Mouse (Mus musculus) kidney, adult 11 months (tissue): Measurements from ENCODE around the gene Ripor3.

Source experiments
- DNase-seq: peaks from one replicate; pipeline ENCODE4 v3.0.0; 2022

Ripor3 gene

DNA sequence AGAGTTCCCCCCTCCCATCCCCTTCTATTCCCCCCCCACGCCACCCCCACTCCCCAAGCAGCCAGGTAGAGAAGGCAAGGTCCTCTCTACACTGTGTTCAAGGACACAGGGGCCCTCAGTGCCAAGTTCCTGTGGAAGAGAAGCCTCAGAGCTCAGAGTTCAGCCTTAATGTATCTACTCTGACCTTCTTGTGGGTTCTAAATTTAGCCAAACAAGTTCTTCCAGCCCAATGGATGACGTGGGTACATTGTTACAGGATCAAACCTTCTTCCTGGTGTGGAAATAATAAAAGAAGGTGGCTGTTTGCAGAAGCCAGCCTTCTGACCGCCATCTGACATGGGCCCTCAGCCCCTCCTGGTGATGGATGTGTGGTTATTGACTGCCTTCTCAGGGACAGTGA is 16.0 kb upstream of the Ripor3 start:
- DNase-seq: no peak

DNA sequence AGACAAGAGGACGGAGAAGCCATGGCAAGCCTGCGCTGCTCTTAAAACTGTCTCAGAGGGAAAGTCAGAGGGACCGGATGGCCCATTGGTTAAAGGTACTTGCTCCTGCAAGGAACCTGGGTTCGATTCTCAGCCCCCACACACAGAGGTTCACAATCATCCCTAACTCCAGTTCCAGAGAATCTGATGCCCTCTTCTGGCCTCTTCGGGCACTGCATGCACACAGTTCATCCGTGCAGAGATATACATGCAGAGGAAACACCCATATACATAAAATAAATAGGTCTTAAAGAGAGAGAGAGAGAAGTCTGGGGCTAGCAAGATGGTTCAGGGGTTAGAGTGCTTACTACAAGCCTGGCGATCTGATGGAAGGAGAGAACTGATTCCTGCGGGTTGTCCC is 15.5 kb upstream of the Ripor3 start:
- no peak for DNase-seq

DNA sequence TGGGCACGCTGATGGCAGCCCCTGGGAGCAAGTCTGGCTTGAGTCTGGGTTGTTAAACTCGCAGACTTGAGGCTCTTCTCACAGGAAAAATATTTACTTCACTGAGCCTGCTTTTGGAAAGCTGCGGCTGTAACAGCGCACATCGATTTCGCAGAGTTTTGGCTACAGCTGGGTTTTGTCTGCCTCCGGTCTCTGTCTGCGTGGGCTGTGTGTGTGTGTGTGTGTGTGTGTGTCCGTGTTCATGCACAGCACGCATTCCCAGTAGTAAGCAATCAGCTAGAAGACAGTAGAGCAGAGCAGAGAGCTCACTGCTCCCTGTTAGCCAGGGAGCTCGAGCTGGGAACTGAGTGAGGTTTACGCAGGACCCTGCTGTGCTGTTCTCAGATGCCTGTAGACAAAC is 14.8 kb upstream of the Ripor3 start:
- DNase-seq: no peak

DNA sequence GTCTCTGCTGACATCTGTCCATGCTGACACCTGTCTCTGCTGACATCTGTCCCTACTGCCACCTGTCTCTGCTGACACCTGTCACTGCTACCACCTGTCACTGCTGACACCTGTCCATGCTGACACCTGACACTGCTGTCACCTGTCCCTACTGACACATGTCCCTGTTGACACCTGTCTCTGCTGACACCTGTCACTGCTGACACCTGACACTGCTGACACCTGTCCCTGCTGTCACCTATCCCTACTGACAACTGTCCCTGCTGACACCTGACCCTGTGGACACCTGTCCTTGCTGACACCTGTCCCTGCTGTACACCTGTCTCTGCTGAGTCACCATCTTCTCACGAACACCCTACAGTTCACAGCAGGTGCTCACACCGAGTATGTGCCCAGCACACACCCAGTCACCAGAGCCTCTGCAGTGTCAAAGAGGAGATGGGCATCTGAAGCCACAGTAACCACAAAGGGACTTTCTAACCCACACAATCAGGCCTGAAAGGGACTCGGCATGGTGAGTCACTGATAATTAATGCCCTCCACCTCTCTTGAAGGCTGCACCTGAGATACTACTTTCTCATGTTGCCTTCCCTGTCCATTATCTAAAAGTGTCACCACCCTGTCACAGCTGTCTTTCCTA is 13.5 kb upstream of the Ripor3 start:
- no peak for DNase-seq

DNA sequence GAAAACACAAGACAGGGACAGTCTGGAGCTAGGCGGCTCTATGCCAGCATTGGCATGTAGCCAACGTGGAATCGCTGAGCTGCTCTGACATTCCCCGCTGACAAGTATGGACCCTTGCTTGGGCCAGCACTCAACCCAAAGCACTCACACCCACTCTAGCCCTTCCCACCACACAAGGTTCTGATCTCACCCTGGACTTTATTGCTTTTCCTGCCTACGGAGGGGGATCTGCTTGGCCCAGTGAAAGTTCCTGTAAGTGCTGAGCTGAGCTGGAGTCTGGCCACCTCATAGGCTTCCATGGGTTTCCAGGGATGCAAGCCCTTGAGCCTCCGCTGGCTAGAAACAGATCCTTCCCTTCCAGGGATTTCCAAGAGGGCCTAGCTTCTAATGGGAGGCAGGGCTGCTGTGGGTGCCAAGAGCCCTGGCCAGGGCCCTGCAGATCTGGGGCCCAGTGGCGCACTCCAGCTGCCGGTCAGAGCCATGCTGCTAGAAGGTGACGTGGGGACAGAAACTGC is 8.8 kb upstream of the Ripor3 start:
- no peak for DNase-seq

DNA sequence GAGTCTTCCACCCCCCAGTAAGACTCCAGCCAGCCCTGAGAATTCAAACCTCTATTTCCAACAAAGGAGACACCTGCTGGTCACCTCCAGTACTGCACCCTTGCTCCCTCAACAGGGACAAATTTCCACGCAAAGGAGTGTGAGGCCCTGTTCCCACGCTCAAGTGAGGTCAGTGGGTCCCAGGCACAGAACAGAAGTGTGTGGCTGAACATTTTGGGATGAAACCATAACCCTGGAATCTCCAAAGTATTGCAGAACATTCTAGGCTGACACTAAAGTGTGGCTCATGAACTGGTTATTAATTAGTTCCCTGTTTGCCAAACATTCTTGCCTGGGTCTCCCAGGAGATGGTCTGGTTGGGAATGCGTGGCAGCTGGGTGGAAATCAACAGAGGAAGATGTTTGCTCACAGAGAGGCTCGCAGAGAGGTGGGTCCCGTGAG is 6.6 kb upstream of the Ripor3 start:
- peak; percentile 69 for DNase-seq

DNA sequence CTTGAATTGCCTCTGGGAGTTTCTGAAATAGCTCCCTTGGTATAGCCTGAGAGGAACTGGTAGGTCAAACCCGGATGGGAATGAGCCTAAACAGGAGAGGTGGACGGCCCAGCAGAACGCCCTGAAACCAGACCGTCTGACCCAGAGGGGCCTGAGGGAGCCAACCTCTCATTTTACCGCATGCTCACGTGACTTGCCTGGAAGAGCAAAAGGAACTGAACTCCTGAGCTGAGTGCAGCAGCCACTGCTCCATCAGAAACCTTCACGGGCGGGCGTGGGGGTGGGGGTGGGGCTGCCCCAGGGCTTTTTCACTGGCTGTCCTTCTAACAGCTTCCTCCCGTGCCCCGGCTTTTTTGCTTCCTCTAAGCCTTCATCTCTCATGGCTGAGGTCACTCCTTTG is 475 bp upstream of the Ripor3 start:
- DNase-seq: no peak

DNA sequence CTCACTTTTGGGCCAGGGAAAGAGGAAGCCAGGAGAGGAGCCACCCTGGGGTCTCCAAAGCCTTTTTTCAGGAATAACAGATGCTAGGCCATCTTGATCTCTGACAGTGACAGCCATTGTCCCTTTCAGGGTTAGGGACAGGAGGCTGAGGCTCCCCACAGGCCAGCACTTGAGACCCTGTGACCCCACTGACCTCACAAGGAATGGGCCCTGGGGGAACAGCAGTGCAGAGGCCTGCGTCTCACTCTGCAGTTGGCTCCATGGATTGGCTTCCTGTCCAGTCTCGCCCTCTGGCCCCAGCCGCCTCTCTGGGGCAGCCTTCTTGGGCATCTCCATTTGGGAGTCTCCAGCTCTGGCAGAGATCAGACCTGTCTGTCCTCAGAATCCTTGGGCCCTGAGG is 2.3 kb downstream of the Ripor3 start:
- DNase-seq: no peak

DNA sequence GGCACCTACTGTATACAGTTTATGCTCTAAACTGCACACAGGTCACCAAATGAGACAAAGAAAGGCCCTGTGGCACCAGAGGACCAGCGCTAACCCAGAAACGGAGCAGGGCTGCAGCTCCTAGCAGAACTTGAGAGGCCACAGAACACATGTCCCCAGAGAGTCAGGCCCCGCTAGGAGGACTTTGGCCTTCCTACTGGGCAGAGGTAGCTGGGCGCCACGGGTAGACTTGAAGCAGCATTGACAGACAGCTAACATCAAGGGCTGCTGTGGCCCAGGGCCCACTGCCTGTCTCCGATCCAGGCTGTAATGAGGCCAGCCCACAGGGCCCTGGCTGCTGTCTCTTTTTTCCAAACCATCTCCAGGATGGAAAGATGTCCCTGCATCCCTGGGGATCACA is 3.9 kb downstream of the Ripor3 start:
- peak; percentile 58 for DNase-seq

DNA sequence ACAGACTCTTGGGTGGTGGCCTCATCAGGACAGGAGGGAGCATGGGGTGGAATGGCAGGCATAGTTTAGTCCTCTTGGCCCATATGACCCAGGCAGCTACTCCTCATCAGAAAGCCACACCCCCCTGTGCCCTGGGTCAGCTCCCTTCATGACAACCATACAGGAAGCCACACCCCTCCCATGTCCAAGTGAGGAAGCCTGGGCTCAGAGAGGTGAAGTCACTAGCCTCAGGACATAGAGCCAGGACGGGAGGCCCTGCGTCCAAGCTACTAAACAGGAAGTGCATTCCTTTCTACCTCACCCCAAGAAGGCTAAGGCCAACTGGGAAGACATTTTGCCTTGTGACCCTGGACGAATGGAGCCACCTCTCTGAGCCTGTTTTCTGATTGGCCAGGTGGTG is 4.8 kb downstream of the Ripor3 start:
- DNase-seq: peak; percentile 61

DNA sequence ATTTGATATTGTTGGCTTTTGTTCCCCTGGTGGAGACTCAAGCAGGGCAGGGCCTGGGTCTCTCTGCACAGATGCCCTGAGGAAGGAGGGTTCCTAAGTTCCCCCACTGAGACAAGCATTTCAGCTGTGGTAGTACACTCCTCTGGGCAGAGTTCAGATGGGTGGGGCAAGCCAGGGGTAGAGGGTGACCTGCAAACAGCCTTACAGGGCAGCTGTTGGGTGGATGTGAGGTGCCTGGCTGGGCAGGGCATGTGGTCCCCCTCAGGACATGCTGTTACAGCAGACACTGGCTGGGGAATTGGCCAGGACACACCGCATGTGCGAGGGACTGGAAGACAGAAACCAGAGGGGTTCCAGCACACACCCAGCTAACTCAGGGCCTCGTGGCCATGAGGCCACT is 5.4 kb downstream of the Ripor3 start:
- peak; percentile 62 for DNase-seq

DNA sequence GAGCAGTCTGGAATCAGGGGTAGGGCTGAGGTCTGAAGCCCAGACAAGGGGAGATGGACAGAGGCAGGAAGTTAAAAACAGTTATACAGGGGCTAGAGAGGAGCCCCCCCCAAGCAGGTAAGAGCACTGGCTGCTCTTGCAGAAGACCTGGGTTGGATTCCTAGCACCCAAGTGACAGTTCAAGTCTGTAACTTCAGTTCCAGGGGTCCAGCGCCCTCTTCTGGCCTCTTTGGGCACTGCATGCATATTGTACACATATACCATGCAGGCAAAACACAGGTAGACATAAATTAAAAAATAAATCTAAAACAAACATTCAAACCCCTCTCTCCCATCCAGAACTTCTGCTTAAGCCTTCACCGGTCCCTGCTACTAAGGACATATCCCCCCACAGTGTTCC is 6.0 kb downstream of the Ripor3 start:
- DNase-seq: no peak

DNA sequence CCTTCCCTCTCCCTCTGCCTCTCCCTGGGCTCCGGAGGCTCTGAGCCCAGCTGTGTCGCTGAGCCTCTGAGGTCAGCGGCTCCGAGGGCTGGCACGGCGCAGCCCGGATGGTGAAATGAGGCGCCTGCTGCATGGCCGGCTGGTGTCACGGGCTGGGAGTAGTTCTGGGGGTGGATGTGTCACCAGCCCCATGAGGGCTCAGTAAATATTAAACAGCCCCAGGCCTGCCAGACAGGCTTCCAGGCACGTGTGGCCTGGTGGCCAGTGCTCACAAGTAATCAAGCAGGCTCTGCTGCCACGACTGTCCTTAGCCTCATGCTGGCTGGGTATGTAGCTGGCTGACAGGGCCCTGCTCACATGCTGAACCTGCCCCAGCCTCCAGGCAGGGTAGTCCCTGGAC is 7.0 kb downstream of the Ripor3 start:
- DNase-seq: peak; percentile 89

DNA sequence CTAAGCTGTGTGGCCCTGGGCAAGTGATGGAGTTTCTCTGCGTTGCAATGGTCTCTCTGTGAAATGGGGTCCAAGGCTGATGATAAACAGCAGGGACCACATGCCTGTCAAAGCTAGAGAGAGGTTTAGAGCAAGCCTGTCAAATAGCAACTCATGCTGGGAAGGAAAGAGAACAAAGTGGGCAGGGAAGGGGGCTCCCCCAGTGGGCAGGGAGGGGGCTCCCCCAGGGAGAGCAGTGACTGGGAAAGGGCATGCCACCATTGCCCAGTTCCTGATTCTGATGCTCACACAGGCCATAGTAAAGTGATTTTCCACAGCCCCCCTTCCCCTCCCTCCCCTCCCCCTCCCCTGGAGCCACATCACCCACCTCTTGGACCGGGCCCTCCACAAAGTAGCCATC is 7.5 kb downstream of the Ripor3 start:
- no peak for DNase-seq

DNA sequence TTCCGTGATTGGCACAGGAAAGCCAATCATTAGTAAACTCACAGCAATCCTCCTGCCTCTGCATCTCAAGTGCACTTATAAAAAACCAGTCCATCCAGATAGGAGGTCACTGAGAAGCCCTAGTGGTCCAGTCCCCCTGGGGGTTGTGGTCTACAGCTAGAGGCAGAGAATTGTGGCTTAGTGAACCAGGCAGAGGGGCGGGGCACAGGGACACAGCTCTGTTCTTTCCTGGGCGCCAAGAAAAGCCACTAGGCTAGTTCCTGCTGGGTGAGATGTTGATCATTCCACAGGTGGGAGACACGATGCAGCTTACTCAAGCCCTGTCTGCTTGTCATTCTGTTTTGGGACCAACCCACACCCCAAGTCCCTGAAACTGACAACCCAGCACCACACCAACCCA is 8.2 kb downstream of the Ripor3 start:
- DNase-seq: no peak

DNA sequence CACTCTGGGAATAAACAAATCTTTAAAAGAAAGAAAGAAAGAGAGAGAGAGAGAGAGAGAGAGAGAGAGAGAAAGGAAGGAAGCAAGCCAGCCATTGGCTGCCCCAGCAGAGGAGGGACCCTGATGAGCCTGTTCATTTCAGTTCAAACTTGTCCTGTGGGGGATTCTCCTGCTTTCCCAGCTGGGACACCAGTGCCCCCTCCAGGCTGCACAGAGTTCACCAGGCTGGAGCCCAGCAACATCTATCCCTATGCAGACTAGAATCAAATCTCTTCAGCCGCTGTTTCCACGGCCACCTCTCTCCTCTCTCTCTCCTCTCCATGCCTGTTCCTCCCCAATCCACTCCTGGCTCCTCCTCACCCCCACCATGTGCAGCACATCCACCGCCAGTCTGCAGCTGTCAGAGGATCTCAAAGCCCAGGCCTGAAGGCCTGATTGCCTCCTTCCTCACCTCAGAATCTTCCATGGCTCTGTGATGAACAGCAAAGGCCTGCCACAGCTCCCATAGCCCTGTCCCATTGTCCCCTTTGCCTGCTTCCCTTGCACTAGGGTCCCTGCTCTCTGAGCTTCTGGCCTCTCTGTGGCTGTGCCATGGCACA is 11.2 kb downstream of the Ripor3 start:
- DNase-seq: no peak

DNA sequence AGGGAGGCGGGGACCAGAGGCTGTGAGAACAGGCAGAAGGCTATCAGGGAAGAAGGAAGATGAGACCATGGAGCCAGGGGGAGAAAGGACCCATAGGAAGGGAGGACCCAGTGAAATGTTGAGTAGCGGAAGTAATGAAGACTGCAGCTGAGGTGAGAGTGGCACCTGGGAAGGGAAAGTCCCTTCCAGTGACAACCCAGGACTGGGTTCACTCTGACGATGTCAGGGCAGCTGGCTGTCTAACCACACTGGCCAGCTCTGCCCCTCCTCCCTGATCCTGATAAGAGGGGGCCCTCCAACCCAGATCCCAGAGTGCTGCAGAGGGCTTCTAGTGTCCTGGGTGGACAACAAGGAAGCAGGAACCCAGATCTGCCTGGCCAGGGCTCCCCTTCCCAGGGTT is 12.9 kb downstream of the Ripor3 start:
- DNase-seq: no peak

DNA sequence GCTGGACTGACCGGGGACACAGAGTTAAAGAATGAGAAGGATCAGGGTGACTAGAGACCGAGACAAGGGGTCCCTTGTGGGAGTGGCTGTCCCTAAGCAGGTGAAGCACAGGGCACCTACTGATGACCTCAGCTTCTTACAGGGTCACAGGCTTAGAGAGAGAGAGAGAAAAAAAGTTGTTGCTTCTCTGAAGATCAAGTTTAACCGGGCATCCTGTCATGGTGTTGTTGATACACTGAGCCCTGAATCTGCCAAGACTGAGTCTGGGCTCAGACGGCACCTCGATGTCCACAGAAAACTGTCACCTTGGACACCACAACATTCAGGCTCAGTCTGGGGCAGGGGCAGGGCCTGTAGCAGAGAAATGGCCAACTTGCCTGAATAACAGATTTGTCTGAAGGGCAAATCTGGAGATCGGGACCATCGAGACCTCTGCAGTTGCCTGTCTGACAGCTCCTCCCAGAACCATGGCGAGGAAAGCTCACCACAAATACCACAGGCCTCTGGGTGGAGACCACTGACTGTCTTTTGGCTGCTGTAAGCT is 13.7 kb downstream of the Ripor3 start:
- DNase-seq: no peak

DNA sequence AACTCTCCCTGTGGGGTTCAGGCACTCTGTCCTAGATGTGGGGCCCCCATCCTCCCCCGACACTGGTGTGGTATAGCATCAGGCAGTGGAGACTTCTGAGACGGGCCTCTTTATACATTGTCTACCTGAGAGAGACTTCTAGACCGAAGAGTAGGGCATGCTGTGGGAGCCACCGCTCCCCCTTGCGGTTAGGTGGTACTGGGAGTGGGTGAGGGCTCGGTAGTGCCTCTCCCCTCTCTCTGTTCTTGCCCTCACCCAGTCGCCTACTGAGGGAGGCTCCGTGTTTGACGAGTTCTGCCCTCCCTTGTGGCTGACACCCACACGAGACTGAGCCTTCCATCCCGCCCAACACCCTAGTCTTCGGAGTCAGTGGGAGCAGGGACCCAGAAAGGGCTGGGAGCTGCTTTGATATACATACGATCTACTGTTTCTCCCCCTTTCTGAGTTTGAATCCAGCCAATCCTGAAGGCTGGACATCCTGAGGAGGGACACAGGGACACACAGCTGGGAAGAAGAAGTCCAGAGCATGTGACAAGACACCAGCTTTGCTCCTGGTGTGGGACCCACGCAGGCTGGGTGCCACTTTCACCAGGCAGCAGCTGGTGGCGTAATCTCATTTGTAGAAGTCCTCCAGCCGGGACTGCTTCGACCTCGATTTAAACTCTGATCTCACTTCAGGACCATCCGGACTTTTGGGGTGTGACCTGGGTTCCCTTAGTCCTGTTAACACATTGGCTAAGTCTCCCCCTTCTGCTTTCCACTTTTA is 14.4 kb downstream of the Ripor3 start:
- DNase-seq: no peak

DNA sequence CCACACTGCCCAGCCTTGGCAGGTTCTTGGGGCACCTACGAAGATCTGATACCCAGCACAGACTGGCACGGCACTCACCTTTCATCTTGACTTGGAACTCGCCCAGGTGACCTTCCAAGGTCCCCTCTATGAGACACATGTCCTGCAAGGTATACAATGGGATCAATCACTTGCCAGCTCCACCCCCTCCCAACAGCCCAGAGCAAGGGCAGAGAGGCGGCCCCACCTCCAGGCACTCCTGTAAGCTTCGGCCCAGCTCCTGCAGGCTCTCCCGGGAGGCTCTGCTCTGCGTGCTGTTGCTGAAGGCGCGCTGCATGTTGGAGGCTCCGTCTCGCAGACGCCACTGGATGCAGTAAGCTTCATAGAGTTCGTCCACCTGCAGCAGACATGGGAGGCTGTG is 17.2 kb downstream of the Ripor3 start:
- no peak for DNase-seq

DNA sequence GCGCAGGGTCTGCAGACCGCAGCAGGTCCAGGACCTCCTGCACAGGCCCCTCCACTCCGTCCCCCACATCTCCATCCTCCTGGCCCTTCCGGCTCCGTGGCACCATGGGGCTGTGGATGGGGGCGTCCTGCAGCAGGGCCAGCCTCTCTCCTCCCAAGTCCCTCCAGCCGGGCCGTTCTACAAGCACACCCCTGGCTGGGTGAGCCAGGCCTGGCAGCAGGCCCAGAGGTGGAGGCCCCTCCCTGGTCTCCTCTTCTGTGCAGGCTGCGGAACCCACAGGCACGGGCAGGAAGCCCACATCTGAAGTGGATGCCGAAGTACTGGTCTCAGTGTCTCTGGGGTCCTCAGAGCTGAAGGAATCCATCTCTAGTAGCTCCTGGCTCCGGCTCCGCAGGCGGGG is 21.1 kb downstream of the Ripor3 start:
- no peak for DNase-seq

DNA sequence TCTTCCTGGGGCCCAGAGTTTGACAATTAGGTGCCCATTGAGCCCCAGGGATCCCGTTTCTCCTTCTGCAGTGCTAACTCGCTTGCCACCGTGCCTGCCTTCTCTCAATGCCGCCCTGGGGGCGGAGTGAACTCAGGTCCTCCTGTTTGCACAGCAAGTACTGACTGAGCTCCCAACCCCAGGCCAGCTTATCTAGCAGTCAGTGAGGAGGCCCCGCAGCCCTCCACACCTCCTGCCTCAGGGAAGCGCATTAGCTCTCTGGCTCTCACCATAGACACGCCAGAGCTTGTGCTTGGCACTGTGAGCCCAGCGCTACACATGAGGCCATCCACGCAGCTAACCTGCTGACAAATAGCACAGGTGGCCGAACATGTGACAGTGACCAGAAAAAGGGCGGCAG is 22.8 kb downstream of the Ripor3 start:
- DNase-seq: no peak

DNA sequence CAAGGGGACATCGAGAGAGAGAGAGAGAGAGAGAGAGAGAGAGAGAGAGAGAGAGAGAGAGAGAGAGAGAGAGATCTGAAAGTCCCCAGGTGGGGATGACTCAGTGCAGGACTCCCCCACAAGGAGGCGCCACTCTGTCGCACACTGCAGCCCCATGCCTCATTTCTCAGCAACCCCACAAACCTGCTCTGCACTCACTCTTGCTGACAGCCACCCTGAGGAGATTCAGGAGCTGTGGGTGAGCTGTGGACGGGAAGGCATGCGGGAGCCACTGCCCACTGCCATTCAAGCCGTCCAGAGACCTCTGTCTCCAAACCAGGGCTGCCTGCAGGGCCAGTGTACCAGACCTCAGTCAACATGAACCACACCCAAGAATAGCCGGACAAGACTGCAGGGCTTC is 23.7 kb downstream of the Ripor3 start:
- DNase-seq: no peak

DNA sequence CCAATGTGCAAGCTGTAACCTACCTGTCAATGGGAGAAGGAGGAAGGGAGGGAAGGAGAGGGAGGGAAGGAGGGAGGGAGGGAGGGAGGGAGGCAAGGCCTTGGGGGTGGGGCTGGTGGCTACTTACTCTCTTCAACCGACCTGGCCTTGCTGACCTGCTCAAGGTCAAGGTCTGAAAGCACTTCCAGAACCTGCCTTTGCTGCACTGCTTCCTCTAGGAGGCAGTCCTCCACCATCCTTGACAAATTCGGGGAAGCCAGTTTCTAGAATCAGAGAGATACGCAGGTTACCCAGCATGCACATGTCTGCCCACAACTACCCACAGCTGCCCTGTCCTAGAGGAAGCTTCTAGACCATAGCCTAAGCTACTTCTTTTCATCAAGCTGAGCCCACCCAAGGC is 25.5 kb downstream of the Ripor3 start:
- DNase-seq: peak; percentile 43
